Mouse (Mus musculus): ENCODE results near the gene Ankrd54. TPM values are rescaled to one million over a fixed set of nuclear protein-coding genes. Genes with fewer than 3 reads are reported as not detected.
A peak's percentile ranks its signal among the peaks of the same experiment; 100 is the strongest.

Ankrd54 gene
- total and polyA plus RNA-seq, 3 experiments = 21.8 to 38.6 (median 26.4) TPM

DNA sequence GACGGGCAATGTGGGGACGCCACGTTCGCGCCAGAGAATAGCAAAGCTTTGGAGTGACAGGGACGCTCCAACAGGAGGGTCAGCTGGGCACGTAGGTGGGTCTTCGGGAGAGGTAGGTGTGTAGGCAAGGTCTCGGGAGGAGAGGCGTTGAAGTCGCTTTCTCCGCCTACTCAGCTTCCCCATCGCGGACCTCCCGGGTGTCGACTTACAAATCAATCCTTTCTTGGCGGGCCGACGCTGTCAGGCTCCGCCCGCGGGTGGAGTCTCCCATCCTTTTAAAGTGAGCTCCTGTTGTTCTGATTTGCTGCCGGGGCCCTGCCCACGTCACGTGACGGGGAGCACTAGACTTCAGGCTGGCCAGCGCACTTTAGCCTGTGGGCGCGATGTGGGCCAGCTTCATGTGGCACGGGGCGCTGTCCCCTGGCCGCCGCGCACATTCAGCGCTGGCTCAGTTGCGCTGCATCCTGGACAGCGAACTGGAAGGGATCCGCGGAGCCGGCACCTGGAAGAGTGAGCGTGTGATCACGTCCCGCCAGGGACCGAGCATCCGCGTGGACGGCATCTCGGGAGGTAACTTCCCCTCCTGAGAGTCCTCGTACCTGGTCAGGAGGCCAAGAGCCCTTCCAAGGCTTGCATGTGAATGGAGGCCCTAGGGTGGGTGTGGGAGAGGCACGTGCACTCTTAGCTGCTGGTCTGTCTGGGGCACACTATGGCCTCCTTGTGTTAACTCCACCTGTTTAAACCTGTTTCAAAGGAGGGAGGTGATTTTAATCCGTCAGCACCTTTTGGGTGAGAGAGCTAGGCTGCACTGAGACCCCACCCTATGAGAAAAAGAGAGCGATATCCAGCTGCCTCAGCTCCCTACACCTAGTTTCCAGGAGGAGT lies 31.9 kb downstream of the Ankrd54 start (continued):
- TF ChIP-seq MAX (IDR thresholded peaks at IDR 0.05; ENCODE audit: low read length) = peak; percentile 92
- peak; percentile 83 for TF ChIP-seq MXI1 (IDR thresholded peaks at IDR 0.05; ENCODE audit: low read depth, low read length)
- peak; percentile 96 for TF ChIP-seq USF1 (IDR thresholded peaks at IDR 0.05; ENCODE audit: low read depth, low read length)
- no peak for TF ChIP-seq IRF4 (IDR thresholded peaks at IDR 0.05; ENCODE audit: low read depth, low read length)
- TF ChIP-seq ZKSCAN1 (IDR thresholded peaks at IDR 0.05; ENCODE audit: borderline replicate concordance, low read depth, low read length) = no peak
- no peak for TF ChIP-seq ELF1 (IDR thresholded peaks at IDR 0.05; ENCODE audit: low read depth, low read length)
- TF ChIP-seq TCF12 (IDR thresholded peaks at IDR 0.05; ENCODE audit: low read depth, low read length) = peak; percentile 57; the same call in 1 of the 2 replicates
- peak; percentile 62; the same call in 1 of the 2 replicates for TF ChIP-seq NELFE (IDR thresholded peaks at IDR 0.05; ENCODE audit: low read depth, low read length)
- TF ChIP-seq ZNF384 (IDR thresholded peaks at IDR 0.05; ENCODE audit: low read depth, low read length) = no peak
- peak; percentile 95 for TF ChIP-seq USF2 (conservative IDR thresholded peaks at IDR 0.05; ENCODE audit: low read depth, low read length)
- TF ChIP-seq ZMIZ1 (IDR thresholded peaks at IDR 0.05; ENCODE audit: low read depth, low read length) = peak; percentile 55
- TF ChIP-seq ZC3H11A (IDR thresholded peaks at IDR 0.05; ENCODE audit: low read depth, low read length) = no peak
- TF ChIP-seq KAT2A (IDR thresholded peaks at IDR 0.05; ENCODE audit: insufficient replicate concordance, low read length) = no peak
- TF ChIP-seq CHD1 (IDR thresholded peaks at IDR 0.05; ENCODE audit: low read depth, low read length) = no peak
- TF ChIP-seq CTCF (conservative IDR thresholded peaks at IDR 0.05 in 1 of 2, IDR thresholded peaks at IDR 0.05 in 1 of 2; ENCODE audit: low read depth in 2 of 2, low read length in 2 of 2) = no peak
- TF ChIP-seq BHLHE40 (IDR thresholded peaks at IDR 0.05; ENCODE audit: low read depth, low read length) = peak; percentile 90

DNA sequence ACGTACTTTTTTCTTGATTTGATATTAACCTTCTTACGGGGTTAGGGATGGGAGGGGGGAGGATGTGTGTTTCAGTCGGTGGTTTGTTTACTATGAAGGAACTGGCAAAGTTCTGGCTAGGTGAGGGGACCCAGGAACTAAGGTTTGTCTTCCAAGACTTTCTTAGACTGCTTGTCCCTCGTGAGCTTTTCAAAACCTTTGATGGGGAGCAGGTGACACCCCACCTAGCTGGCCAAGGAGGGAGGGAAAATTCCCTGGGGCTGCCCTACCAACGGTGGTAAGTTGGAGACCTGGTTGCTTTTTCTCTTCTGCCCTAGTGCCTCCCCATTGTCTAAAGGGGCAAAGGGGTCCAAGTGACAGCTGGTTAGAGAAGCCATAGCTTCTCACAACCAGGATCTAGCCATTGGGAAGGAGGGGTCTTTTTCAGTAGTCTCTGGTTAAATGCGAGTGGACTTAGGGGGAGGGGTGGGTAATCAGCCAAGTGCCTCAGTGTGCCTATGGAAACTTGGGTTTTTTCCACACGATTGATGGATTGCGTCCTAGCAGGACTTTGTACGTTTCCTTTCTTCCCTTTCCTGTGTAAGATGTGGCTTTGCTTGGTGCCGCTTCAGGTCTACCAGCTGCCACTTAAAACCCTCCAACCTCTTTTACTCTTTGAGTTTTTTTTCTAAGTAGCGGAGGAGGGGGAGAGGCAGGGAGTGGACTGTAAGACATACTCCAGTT lies 33.0 kb downstream of the Ankrd54 start:
- no peaks in the 10 kb centered on the region for H3K36me3 ChIP-seq (replicated peaks in 1 of 2; ENCODE audit: control insufficient read depth in 1 of 2, insufficient read depth in 1 of 2, low read length in 1 of 2)
- peaks cover 87% of the 10 kb centered on the region for H3K27me3 ChIP-seq (replicated peaks)
- in situ Hi-C loops (cut with MboI; ENCODE audit: low pct_ligation_motif_present, low pct_unique_long_range_greater_than_20kb, low sequenced_read_pairs) = no loop called here
- peak overlapping the region in 2 of 3 experiments; percentile 46 to 68 for H3K4me3 ChIP-seq (replicated peaks in 1 of 3; ENCODE audit: low read depth in 2 of 3, low read length in 2 of 3, poor library complexity in 1 of 3)
- peak overlapping the region; percentile 97 for H3K4me2 ChIP-seq (ENCODE audit: insufficient read depth, low read depth, poor library complexity, severe bottlenecking)
- no peak for DNase-seq (ENCODE audit: extremely low read depth)
- H3K79me2 ChIP-seq (replicated peaks; ENCODE audit: control insufficient read depth, extremely low read depth, insufficient read depth, poor library complexity, severe bottlenecking) = no peaks in the 10 kb centered on the region
- H3K4me1 ChIP-seq (ENCODE audit: control insufficient read depth in 1 of 2, insufficient read depth in 2 of 2) = peaks cover 0 to 28% of the 10 kb centered on the region in 2 experiments; a peak in 2 of 4 replicates
- dilution Hi-C loops (cut with MboI; ENCODE audit: extremely low pct_ligation_motif_present, extremely low pct_unique_long_range_greater_than_20kb, low sequenced_read_pairs) = no loop called here
- H3K9ac ChIP-seq (ENCODE audit: insufficient read depth, low read depth) = peak overlapping the region; percentile 81
- no peak overlapping the region for H3K27ac ChIP-seq (ENCODE audit: insufficient read depth, low read depth)
- peaks cover 9% of the 10 kb centered on the region for H3K9me3 ChIP-seq (replicated peaks; ENCODE audit: low read length)
- TF ChIP-seq TCF12 (IDR thresholded peaks at IDR 0.05; ENCODE audit: low read depth, low read length) = no peak
- TF ChIP-seq SMC3 (IDR thresholded peaks at IDR 0.05; ENCODE audit: low read depth, low read length) = no peak
- TF ChIP-seq BHLHE40 (IDR thresholded peaks at IDR 0.05; ENCODE audit: low read depth, low read length) = 0 out of 2 replicates have a peak, but pooled peaks have one; percentile 6
- no peak for TF ChIP-seq RAD21 (IDR thresholded peaks at IDR 0.05; ENCODE audit: low read depth, low read length)
- no peak for TF ChIP-seq HCFC1 (IDR thresholded peaks at IDR 0.05; ENCODE audit: low read depth, low read length)
- TF ChIP-seq NELFE (IDR thresholded peaks at IDR 0.05; ENCODE audit: low read depth, low read length) = no peak
- peak; percentile 39 for TF ChIP-seq POLR2A (IDR thresholded peaks at IDR 0.05; ENCODE audit: low read depth, low read length)
- TF ChIP-seq USF2 (conservative IDR thresholded peaks at IDR 0.05; ENCODE audit: low read depth, low read length) = no peak
- no peak; the same call in 1 of the 2 replicates for TF ChIP-seq ZNF384 (IDR thresholded peaks at IDR 0.05; ENCODE audit: low read depth, low read length)
- TF ChIP-seq MAZ (IDR thresholded peaks at IDR 0.05; ENCODE audit: low read depth, low read length) = 0 out of 2 replicates have a peak, but pooled peaks have one; percentile 16
- no peak for TF ChIP-seq IRF4 (IDR thresholded peaks at IDR 0.05; ENCODE audit: low read depth, low read length)
- TF ChIP-seq NRF1 (IDR thresholded peaks at IDR 0.05; ENCODE audit: low read depth, low read length) = no peak
- no peak for TF ChIP-seq PAX5 (IDR thresholded peaks at IDR 0.05; ENCODE audit: low read length)
- TF ChIP-seq JUND (conservative IDR thresholded peaks at IDR 0.05; ENCODE audit: low read depth, low read length) = no peak
- no peak for TF ChIP-seq MAFK (IDR thresholded peaks at IDR 0.05; ENCODE audit: insufficient replicate concordance, low read length)
- TF ChIP-seq MYC (IDR thresholded peaks at IDR 0.05; ENCODE audit: low read depth, low read length) = no peak
- no peak for TF ChIP-seq TBP (conservative IDR thresholded peaks at IDR 0.05; ENCODE audit: low read depth, low read length)
- peak; percentile 35; the same call in 1 of the 2 replicates for TF ChIP-seq SIN3A (IDR thresholded peaks at IDR 0.05; ENCODE audit: low read length)
- TF ChIP-seq ZKSCAN1 (IDR thresholded peaks at IDR 0.05; ENCODE audit: borderline replicate concordance, low read depth, low read length) = no peak
- TF ChIP-seq EP300 (IDR thresholded peaks at IDR 0.05; ENCODE audit: low read length) = no peak
- 0 out of 2 replicates have a peak, but pooled peaks have one; percentile 12 for TF ChIP-seq CHD2 (IDR thresholded peaks at IDR 0.05; ENCODE audit: low read length)
- no peak for TF ChIP-seq JUN (IDR thresholded peaks at IDR 0.05; ENCODE audit: insufficient read depth, low read depth, low read length)
- no peak for TF ChIP-seq E2F4 (IDR thresholded peaks at IDR 0.05; ENCODE audit: insufficient replicate concordance, low read depth, low read length)
- no peak for TF ChIP-seq CTCF (conservative IDR thresholded peaks at IDR 0.05 in 1 of 2, IDR thresholded peaks at IDR 0.05 in 1 of 2; ENCODE audit: low read depth in 2 of 2, low read length in 2 of 2)
- TF ChIP-seq MXI1 (IDR thresholded peaks at IDR 0.05; ENCODE audit: low read depth, low read length) = no peak
- TF ChIP-seq USF1 (IDR thresholded peaks at IDR 0.05; ENCODE audit: low read depth, low read length) = no peak
- TF ChIP-seq ZC3H11A (IDR thresholded peaks at IDR 0.05; ENCODE audit: low read depth, low read length) = no peak
